Mouse (Mus musculus) retina, postnatal 7 days (tissue): ENCODE results near the gene Lcat.

Experiments used
- DNase-seq: peaks from one replicate; pipeline ENCODE4 v3.0.0-alpha.2; 2012; ENCODE audit warnings: low read depth, low spot score

Gene Lcat

DNA sequence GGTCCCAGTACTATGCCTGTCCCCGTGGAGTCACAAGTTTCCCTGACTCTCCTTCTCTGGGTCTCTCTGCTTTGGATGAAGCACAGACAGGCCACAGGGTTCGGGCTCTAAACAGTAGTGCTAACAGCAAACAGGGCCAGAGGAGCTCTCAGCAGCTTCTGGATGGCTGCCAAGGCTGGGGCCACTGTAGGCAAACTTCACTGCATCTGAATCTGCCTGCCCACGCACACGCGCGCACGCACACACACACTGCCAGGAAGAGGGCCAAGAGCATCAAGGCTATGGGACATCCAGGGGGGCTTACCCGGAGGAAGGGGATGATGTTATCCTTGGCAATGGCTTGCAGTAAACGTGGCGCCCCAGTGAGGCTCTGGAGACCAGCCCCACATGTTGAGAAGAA, 6.2 kb upstream of the Lcat start:
- no peak for DNase-seq

DNA sequence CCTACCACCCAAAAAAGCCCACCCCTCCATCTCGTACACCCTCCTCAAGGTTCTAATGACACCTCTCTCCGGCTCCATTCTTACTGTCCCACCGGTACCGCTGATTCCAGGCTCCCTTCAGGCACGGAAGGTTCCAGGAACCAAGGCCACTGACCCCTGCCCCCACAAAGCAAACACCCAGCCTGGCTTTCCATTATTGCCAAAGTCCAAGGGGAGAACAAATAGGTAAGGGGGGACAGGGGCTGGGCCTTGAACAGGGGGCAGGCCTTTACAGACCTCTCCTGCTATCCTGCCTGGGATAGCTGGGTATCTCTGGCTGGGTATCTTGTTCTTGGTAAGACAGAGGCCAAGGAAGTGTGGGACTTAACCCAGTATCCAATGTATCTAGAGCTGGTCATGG, 640 bp downstream of the Lcat start:
- no peak for DNase-seq

DNA sequence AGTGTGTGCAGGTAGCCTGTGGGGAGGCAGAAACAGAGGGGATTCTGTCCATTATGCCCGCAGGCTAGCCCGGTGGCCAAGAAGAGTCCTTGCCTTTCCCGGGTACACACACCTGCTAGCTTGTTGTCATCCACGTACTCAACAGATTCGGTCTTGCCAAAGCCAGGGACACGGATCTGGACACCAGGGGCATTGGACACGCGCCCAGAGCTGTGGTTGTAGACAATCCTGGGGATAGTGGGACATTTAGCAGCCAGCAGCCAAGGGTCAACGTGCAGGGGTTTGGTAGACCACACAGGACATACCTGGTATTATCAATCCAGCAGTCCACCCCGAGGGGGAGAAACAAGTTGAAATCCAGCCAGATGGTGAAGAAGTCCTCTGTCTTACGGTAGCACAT, 1.2 kb downstream of the Lcat start:
- no peak for DNase-seq

DNA sequence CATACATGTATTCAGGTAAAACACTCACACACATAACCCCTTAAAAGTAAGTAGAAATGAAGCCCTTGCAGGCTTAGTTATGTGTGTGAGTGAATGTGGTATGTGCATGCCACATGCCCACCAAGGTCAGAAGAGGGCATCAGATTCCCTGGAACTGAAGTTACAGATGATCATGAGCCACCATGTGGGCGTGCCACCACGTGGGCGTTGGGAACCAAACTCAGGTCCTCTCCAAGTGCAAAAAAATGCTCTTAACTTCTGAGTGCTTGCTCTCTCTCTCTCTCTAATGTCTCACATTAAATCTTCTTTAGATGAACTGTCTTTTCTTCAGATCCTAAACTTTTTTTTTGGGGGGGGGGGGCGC, 4.9 kb downstream of the Lcat start, which contains the start of gene Psmb10:
TSS of gene Psmb10 (minus strand) at position 139 of the 364 bp plus-strand sequence.
- DNase-seq = no peak

DNA sequence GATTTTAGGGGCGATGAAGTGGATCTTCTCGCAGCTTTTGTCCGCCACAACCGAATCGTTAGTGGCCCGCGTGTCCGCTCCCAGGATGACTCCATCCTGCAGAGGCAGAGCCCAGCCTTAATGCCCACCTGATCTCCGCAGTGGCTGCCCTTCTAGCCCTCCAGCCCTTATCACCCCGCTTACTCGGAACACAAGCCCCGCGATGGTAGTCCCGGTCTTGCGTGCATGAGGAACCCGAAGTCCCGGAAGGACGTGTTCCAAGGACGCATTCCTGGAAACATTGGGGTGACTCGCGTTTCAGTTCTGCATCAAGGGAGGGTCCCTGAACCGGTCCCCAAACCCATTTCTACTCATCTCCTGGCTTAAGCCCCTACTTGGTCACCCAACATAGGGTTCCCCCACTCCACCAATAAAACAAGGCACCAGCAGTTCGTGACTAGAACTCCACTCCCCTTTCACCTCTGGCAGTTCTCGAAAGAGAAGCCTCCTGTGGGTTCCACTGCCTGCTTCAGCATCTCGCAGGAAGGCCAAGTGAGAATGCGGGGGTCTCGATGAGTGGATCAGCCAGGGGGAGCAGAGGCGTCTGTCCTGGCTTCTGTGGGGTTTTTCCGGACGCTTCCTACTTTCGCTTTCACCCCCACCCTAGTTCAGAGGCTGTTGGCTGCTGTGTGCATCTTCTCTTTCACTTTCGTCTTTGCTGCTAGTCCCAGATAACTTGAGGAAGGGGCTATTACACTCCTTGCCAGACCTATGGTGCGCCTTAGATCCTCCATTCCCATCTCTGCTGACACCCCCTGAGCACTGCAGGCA, 5.5 kb downstream of the Lcat start:
- no peak for DNase-seq

DNA sequence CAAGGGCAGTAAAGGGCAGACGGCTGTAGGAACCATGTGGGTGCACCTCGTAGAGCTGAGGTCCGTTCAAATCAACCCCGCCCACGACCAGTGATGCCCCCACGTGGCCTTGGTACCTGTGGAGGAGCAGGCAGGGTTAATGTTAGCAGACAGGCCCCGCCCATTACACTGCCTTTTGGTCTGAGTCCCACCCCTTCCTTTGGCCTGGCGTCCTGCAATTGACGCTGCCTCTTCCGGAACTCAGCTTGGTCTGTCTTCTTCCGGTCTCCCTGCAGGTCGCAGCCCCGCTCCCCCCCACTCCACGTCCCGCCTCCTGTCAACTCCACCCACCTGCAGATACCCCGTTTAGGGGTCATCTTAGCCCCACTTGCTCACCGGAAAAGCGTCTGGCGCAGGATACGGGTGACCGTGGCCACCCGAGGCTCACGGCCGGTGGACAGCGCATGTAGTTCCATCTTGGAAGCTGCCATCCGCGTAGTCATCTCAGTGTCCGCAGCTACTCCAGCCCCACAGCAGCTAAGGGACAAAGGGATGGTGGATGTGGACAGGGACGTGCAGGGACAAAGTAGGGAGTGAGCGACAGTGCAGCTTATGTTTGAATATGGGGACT, 6.2 kb downstream of the Lcat start:
- peak; percentile 80 for DNase-seq

DNA sequence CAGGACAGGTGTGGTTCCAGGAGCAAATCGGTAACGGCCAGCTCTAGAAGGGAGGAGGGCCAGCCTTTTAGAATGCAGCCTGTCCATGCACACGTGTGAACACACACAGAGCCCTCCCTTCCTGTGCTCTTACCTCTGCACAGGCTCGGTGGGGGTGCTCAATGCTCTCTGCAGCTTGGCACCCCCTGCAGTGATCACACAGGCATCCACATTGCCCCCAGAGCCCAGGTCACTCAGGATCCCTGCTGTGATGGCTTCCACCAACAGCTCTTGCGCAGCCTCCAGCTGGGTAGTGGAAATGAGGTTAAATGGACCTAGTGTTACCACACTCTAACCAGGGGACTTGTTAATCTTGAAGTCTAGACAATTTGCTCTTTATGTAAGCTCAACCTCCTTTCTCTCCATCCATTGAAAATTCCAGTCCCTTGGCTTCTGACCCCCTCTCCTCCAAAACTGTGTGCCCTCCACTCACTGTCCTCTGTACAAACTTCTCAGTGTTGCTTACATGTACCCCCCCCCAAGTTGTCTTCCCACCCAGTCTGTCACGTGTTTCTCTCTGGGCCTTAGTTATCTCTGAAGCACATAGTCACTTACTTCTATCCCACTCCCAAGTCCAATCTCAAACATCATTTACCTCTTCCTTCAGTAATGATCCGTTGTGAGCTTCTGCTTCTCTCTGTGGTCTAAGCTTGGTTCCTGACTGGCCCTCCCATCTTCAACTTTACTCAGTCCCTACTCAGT, 7.1 kb downstream of the Lcat start:
- no peak for DNase-seq

DNA sequence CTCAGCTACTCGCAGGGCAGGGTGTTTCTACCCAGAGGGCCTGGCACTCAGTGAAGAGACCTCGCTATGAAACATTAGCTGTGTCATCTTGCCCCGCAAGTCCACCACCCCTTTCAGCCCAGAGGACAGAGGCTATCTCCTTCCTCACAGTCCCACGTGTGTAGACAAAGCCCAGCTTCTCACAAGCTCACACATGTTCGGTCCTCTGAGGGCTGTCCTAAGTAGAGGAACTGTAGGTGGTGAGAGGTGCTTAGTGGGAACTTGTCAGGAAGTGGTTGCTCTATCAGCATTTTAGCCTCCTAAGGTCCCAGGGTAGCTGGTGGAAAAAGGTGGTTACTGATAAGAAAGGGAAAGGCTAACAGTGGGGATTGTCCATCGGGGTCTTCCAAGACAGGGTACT, 8.1 kb downstream of the Lcat start:
- DNase-seq = no peak

DNA sequence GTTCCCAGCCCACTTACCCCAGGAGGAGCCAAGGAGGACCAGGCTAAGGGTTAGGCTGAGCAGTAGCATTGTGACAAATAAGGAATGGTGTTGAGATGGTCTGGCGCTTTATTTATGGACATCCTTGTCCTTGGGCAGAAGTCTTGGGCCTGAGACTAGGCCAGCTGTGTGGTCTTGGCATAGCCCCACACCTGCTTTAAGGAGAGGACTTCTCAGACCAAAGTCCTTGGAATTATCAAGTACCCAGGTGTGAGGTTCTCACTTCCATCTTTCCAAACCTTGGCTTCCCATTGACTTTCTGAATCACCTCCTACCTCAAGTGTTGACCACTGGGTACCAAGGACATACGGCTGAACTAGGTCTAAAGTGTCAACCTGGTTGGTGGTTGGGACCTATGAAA, 9.4 kb downstream of the Lcat start, which contains the start of gene Ctrl:
TSS of gene Ctrl (minus strand) at position 101 of the 400 bp plus-strand sequence.
- no peak for DNase-seq

DNA sequence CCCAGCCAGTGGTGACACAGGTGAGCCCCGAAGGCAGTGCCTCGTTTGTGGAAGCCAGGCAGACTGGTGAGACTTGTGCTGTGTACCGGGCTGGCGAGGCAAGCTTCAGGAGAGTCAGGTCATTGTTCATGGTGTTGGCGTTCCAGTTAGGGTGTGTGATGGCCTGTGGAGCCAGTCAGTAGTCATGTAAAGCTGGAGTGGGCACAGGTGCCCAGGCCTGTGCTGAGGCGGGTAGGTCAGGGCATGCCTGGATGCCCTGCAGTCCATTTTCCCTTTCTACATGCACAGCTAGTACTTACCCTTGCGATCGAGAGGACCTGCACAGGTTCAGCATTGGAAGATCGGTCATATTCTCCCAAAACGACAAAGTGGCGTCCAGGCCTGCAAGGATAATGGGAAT, 10.7 kb downstream of the Lcat start:
- no peak for DNase-seq

DNA sequence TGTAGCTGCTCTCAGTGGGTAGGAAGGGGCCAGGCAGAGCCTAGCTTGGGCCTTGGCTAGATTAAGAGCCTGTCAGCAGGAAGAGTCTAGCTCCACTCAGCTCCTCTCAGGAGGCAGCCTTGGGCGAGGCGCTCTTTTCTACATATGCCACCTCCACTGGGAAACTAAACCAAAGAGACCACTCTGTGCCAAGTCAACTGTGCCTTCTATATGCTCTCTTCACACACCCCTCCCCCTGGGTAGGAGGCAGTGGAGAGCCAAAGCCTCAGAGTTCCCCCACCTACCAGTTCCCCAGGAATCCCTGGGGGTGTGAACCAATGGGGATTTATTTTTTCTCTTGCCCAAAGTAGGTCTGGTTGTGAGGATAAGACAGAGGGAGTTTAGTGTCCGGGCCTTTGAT, 11.9 kb downstream of the Lcat start:
- no peak for DNase-seq

DNA sequence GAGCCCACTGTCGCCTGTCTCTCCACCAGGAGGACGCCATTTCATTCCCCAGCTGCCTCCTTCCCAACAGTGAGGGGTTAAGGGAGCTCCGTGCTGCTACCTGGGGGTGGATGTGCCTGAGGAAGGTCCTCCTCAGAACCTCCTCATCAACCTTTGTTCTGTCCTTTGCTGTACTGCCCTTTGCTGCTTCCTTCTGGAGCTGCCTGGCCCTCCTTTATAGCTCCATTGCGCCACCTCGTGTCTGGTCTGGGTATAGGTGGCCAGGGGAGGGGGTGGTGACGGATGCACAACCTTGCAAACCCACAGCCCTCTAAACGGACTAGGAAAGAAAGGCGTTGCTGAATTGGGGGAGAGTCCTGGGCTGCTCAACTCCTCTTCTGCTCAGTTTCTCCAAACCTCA, 12.6 kb downstream of the Lcat start:
- peak; percentile 79 for DNase-seq

DNA sequence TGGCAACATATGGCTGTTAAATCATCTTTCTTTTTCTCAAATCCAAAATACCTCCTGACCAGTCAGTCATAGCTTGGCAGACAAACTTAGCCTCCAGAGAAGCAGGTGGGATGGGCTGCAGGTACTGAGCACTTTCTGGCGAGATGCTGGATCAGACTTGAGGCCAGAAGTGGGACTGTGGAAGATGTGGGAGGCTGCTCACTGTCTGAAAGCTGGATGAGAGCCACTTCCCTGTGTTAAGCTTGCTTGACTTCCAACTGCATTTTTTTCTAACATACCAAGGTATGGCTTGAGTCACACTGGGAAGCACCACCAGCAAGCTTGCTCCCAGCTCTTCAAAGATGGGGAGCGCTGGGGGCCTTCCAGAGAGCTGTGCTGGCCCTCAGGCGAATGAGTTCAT, 18.1 kb downstream of the Lcat start:
- DNase-seq = no peak

DNA sequence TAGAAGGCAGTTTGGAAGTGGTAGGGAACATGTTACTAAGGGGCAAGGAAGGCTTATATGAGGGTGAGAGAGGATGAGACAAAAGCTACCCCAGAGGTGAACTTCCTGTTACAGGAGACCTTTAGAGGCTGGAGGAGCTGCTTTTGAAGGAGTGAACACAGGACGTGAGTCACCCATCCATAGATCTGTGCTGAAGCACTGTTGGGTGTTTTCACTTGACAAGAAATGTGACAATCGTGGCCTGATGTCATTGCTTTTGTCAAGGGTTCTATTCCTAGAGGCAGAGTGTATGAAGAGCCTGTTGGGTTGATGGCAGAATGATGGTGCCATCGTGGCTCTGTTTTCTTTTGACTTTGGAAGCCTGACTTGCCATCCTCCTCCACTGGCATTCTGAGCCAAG, 23.8 kb downstream of the Lcat start:
- no peak for DNase-seq

DNA sequence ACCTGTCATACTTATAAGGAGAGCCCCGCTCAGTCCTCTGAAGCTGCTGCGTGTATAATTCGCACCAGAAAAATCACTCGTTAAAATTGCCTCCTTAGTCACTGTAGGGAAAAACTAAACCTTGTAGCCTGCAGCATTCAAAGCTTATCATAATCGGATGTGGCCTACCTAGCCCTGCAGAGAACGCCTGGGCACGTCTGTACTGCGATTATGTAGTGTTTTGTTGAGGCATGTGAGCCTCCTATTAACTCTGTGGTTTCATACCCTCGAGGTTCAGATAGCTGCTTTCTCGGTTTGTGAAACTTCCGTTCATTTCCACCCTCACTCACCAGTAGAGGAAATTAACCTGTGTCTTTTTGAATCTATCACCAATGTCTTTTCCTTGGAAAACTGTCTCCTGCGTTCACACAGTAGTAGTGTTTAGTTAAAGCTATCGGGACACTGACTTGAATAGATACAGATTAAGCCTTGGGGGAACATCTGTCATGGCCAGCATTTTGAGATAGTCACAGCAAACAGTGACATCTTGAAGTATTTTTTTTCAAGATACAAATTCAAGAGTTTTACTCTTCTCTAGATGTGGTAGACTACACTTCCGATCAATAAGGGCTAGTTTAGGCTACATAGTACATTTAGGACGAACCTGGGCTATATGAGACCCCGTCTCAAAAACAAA, 42.1 kb downstream of the Lcat start:
- peak; percentile 17 for DNase-seq

DNA sequence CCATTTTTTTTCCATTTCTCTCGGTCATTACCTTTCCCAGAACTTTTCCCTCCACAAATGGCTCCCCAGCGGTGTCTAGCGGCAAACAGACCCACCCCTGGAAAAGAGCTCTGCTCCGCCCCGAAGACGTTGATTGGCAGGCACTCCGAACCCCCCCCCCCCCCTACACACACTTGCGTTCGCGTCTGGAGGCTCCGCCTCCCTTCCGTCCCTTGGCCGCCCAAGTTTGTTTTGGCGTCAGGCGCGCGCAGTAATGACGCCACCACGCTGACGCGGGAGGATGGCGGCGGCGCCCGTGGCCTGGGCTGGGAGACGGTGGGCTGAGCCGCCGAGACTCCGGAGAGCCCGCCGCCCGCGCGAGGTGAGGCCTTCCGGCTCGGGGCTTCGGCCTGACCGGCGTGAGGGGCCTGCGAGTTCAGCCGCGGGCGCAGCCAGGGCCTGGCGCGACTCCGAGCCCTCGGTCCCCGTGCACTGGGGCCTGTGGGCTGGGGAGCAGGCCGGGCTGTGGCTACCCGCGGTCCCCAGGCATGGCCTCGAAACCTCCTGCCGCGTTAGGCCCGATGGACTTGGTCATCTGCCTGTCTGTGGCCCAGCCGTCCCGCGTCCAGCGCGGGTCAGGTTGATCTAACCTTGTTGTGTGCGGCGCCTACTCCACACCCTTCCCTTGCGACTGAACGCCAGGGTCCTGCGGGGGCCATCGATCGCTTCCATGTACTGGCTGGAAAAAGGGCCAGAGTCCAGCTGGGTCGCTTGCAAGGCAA, 42.8 kb downstream of the Lcat start, which contains the start of gene Pskh1:
TSS of gene Pskh1 (plus strand) at position 262 of the 761 bp plus-strand sequence.
- DNase-seq = peak; percentile 86

DNA sequence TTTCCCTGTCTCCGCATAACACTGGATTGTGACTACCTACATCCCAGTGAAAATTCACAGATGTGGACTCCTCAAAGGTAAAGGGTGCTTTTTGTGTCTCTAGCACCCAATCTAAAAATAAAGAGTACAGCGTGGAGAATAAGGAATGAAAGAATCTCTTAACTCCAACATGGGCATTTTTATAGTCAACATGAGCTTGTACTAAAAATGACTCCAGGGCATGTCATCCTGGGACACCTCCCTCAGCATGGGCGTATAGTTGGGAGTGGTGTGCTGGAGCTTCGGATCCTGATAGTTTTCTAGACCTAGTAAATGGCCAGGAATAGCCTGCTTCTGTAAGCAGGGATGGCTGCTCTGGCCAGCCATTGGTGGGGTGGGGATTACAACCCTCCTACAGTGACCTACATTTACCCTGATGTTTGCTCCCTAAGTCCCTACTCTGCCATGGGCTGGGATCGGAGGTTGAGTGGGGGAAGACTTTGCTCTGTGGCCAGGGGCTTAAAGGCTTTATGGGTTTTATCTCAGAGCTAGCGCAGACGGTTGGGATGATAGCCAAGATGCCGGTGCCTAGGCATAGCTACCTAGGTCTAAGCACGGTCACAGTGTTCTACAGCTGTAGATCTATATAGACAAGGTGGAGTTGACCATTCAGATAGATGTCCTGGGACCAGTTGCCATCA, 45.2 kb downstream of the Lcat start:
- DNase-seq = peak; percentile 86

DNA sequence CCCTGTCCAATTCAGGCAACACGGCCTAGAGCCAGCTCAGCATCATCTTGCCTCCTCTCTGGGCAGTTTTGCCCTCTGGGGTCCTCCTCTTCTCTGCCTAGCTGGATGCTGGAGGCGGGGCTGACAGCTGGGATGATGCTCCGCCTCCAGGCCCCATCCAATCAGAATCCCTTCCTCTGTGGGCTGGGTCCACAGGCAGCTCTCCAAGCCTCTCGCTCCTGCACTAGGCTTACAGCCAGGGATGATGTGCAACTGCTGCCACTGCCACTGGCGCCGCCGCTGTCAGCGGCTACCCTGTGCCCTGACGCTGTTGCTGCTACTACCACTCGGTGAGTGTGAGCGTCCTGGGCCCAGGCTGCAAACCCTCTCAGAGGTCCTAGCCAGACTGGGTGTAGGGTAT, 49.8 kb downstream of the Lcat start, which contains the start of gene Nrn1l:
TSS of gene Nrn1l (plus strand) at position 229 of the 400 bp plus-strand sequence.
- peak; percentile 60 for DNase-seq

DNA sequence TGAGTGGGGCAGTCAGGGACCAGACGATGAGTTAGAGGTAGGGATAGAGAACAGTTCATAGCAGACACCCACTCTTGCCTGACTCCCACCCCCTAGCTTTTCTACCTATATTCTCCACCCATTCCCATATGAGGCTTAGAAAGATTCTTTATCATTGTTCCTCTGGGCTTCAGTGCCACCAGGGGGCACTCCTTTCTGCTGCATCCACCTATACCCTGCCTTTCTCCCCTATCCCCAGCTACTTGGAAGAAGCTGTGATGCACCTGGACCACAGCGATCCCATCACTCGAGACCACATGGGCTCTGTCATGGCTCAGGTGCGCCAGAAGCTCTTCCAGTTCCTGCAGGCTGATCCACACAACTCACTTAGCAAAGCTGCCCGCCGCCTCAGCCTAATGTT, 50.8 kb downstream of the Lcat start:
- peak; percentile 33 for DNase-seq

DNA sequence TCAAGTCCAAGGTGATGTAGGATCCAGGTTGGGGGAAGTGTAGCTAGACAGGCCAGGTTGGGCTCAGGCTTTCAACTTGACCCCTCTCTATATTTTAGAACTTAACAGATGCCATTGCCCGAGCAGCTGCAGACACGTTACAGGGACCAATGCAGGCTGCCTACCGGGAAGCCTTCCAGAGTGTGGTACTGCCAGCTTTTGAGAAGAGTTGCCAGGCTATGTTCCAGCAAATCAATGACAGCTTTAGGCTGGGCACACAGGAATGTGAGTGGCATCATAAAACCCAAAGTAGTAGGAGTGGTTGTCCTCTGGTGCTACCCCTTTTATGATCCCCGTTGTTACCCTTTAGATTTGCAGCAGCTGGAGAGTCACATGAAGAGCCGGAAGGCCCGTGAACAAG, 52.3 kb downstream of the Lcat start:
- DNase-seq = no peak
